Mouse (Mus musculus): ENCODE data around the gene Grk2.

Gene Grk2

DNA sequence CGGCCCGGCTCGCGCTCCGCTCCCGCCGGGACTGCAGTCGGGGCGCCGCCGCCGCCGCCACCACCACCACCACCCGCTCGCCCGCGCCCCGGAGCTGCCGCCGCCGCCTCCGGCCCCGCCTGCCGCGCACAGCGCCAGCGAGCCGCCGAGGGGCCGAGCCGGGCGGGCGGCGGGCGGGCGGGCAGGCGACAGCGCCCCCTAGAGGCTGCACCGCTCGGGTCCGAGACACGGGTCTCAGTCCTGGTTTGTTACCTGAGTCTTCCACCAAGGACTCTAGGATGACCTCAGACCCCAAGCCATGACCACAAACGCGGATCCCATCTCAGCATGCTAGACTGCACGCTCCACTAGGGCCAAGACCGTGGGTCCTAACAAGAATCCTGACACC lies at the start of gene Grk2:
Gene Grk2, minus strand, starts transcription at position 33 of the 388 bp plus-strand sequence.
- DNase-seq (ENCODE audit: low spot score in 2 of 2), result peak; percentile 68 to 76

DNA sequence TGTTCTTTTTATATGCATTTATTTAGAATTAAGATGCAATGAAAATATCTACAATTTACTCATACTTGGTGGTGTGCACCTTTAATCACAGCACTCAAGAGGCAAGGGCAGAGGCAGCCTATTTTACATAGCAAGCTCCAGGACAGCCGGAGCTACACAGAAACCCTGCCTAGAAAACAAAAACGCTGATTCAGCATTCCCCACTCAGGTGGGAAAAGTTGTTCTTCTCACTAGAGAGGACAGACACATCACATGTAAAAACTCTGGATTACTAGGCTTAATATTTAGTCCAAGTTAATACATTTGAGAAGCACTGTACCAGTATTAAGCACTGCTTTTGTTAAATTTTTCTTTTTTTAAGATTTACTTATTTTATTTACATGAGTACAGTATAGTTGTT lies 43.4 kb upstream of the Grk2 start:
- DNase-seq (ENCODE audit: low spot score in 2 of 2), result no peak

DNA sequence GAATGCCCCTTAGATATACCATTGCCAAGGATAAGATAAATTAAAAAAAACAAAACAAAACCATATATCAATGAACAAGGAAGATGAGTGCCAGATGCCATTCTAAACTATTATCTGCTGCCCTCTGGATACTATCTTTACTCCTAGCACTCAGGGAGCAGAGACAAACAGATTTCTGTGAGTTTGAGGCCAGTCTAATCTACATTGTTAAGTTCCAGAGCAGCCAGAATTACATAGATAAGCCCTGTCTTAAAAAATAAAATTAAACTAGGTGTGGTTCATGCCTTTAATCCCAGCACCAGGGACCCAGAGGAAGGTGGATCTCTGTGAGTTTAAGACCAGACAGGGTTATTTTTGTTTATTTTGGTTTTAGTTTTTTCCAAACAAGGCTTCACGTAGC lies 40.5 kb upstream of the Grk2 start:
- no peak for DNase-seq (ENCODE audit: low spot score in 2 of 2)

DNA sequence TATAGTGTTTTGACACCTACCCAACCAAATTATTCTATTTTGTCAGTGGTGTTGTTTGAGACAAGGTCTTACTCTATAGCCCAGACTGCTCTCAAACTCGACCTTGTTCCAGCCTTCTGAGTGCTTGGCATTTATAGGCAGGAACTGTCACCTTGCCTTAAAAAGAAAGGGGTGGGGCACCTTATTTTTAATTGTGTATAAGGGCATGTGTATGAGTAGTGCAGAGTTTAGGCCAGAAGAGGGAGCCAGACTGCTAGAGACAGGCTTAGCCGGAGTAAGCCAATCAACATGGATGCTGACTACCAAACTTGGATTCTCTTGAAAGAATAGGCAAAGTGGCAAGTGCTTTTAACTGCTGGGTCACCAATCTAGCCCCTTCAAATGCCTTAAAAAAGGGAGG lies 32.1 kb upstream of the Grk2 start:
- DNase-seq (ENCODE audit: low spot score in 2 of 2), result no peak

DNA sequence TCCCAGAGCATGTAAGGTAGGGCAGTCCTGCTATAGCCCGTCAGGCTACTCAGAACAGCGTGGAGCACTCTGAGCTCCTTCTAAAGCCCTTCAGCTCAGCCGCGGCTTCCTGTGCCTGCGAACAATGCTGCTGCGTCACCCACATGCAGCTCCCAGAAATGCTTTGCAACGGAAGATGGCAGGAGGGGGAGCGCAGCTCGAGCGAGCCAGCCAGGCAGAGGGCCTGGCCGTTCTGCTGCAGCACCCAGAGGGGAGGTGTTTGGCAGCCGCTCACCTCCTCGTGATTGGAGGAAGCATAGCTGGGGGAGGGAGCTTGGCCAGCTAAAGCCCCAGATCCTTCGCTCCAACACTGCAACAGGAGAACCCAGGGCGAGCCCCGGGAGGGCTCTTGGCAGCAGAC lies 27.8 kb upstream of the Grk2 start:
- DNase-seq (ENCODE audit: low spot score in 2 of 2), result peak; percentile 79 to 95

DNA sequence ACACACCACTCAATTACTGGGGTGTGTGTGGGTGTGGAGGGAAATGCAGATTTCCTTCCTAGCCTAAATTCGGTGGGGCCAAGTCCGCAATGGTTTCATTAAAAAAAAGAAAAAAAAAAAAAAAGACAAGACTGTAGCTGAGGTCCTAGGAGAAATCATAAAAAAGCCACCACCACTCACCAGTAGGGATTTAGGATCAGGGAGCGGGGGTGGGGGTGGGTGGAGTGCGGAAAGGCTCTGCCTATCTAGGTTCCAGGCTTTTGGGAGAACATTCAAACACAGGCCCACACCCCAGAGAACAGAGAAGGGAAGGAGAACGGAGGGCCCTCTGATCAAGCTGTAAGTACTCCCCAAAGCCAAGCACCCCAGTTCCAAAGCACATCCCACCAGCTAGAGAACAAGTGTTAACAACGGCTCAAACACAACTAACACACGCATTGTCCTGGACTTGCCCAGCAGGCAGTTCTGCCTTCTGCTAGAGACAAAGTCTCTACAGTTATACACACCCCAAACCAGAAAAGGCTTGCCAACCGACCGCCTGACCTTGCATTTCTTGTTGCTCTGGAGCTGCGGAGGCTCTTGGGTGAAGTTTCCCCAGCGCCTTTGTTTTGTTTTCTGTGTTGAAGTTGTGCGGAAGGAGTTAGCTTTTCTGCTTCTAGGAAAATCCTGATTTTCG lies 27.2 kb upstream of the Grk2 start:
- peak in 1 of 2 experiments; percentile 39 for DNase-seq (ENCODE audit: low spot score in 2 of 2)

DNA sequence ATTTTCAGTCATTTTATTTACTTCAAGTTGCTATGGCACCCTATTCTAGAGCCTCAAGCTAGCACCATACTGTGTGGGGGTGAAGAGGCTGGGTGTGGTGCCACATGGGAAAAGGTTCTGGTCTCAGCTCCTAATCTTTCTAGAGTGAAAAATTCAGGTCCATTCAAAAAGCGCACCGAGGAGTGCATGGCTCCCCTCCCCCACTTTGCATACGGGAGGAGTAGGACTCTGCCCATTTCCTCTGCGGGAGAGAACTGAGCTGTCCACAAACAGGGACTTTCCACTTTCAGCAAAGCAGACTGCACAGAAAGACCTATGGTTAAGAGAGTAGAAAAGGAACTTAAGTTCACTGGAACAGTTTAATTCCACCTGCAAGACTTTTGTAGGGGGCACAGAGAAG lies 26.6 kb upstream of the Grk2 start:
- DNase-seq (ENCODE audit: low spot score in 2 of 2), result no peak

DNA sequence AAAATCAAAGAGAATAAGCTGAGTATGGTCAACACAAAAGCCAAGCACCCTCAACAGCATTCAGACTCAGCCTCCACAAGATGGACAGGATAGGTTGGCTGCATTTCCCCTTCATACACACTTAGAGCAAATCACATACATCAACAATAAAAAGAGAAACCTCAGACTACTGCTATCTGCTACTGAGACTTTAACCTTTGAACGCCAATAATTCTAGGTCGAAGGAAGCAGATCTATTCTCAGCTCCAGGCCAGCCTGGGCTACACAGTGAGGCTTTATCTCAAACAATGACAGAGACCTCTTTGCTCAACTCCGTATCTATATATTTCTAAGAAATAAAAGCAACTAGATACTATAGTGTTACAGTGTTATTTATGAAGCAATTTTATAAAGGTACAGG lies 25.3 kb upstream of the Grk2 start:
- DNase-seq (ENCODE audit: low spot score in 2 of 2), result no peak

DNA sequence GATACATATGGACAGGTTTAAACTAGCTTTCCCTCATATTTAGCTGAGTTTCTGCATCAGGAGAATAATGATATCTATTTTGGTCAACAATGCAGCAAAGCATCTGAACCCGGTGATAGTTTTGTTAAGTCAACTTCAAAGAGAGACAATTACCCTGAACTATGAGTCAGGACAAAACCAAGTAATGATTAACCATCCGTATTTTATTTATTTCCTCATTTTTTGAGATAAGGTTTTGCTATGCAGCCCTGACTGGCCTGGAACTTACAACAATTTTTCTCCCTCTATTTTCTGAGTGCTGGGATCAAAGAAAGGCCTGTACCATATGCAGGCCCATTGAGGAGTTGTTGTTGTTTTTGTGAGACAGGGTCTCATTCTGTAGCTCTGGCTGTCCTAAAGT lies 24.6 kb upstream of the Grk2 start:
- DNase-seq (ENCODE audit: low spot score in 2 of 2), result no peak

DNA sequence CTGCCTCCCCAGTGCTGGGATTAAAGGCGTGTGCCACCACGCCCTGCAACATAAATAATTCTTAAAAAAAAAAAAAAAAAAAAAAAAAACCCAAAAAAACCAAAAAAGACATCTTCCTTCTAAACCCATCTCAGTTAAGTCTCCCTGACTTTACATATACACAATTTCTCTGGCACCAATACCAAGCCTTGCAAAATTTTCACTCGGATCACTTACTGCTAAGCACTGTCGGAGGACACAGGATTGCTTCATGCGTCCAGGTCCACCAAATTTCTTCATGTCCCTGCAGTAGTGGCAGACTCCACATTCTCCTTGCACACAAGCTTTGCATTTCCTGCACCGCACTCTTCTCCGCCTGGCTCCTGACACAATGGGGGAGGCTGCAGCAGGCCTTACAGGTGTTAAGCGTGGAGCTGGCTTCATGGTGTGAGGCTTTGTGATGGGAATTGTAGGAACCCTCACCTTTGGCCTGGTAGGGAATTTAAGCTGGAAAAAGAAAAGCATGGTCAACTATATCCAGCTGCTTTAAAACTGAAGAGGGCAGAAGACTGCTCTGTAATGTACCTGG lies 22.8 kb upstream of the Grk2 start:
- no peak for DNase-seq (ENCODE audit: low spot score in 2 of 2)

DNA sequence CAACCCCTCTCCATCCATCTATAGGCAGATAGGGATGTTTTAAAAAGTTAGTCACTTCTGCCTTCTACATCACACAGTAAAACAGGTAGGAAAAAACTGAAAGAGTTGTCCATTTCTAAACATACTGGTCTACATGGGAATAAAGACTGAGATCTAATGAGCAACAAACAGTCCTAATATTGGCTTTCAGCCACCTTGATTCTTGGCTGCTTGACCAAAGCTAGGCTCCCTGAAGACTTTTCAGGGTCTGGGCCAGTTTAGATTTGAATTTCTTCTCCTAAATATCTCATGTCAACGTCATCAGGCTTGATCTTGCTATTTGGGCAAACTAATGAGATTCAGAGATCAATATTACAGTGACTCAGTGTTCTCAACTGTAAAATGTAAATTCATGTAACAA lies 20.9 kb upstream of the Grk2 start:
- no peak for DNase-seq (ENCODE audit: low spot score in 2 of 2)

DNA sequence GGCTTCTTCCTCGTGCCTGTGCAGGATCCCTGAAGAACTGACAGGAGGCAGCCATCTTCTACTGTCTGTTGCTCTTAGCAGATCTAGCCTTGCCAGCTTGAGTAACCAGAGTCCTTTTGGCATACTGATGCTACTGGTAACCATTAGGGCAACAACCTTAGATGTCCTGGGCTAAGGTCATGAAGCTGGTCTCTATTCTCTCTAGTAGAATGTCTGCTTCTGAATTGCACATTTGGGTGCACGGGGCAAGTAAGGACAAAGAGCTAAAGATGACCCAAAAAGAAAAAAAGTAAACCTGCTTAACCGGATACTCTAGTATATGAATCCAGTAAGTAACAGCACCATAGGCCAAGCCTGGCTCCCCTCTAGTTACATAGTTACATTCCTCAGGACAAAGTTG lies 20.1 kb upstream of the Grk2 start:
- DNase-seq (ENCODE audit: low spot score in 2 of 2), result no peak

DNA sequence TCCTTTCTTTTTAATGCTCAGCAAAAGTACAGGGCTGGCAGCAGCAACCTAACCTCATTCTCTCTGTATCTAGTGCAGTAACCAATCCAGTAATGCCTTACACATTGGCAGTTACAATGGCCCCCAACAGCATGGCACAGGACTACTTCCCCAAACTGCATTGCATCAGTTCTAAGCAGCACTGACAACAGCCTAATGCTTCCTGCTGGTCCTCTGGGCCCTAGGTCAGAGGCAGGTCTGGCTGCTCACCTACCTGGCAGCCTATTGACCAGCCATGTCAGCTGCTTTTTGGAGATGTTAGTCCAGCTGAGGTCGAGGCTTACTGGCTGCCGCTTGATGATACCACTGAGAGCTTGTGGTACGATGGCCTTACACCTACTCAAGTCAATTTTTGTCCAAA lies 16.1 kb upstream of the Grk2 start:
- DNase-seq (ENCODE audit: low spot score in 2 of 2), result no peak

DNA sequence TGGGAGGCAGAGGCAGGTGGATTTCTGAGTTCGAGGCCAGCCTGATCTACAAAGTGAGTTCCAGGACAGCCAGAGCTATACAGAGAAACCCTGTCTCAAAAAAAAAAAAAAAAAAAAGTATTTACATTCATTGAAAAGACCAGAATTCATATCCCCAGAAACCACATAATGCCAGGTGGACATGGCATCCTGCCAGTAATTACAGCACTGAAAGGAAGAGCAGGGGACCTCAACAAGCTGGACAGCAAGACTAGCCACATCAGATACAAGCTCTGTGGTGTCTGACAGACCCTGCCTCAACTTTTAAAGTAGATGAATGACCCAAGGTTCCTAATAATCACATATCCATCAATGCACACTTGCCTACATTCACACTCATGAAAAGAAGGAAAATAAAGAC lies 15.6 kb upstream of the Grk2 start:
- no peak for DNase-seq (ENCODE audit: low spot score in 2 of 2)

DNA sequence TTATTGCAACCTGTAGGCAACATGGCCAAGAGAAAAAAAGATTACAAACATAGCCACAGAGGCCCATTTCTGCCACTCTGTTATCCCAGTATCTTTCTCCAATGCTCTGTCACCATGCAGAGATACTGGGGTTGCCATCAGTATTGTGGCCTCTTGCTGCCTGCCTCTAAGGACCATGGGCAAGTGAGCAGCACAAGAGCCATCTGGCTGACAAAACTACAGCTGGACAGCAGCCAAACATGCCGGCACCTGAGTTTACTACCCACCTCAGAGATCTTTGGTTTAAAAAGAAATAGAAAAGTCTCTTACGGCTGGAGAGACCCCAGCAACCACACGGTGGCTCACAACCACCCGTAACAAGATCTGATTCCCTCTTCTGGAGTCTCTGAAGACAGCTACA lies 13.2 kb upstream of the Grk2 start:
- DNase-seq (ENCODE audit: low spot score in 2 of 2), result no peak

DNA sequence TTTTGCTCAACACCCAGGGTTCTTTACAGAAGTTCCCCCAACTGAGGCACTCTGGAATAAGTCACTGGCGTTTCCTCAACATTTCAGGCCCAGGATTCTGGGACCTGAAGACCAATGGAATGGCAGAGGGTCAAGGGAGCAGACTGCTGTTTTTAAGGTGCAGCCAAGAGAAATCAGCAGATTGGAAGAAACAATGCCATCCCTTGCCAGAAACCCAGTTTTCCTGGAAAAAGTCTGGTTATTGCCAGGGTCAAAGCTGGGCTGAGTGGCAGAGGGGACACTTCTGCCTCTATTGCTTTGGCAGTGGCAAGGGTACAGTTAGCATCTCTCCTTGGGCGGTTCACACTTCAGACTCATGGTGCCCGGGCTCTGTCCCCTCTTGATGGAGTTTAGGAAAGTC lies 11.2 kb upstream of the Grk2 start:
- DNase-seq (ENCODE audit: low spot score in 2 of 2), result no peak

DNA sequence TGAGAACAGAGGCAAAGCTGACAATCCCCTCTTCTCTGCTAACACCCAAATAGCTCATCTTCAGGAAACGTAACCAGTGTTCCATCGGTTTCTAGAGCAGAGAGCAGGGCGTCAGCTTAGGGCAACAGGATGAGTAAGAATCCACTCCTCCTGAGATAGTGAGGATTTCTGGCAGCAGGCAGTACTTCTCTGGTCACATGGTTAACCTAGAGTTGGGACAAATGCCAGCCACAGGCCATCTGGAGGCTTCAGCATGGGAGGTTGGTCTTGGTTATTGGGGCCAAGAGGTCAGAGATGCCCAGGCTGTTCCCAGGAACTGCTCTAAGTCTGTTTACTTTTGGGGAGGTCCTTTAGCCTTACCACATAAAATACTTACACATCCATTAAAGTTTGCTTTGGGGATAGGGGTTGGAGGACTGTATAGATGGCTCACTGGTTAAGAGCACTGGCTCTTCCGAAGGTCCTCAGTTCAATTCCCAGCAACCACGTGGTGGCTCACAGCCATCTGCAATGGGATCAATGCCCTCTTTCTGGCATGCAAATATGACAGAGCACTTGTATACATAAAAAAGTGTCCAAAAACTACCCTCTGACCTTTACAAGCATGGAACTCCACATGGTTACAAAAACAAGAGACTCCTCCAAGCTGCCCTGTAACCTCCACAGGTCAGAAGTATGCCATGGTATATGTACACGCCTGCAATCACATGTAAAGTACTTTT lies 9.4 kb upstream of the Grk2 start:
- DNase-seq (ENCODE audit: low spot score in 2 of 2), result no peak

DNA sequence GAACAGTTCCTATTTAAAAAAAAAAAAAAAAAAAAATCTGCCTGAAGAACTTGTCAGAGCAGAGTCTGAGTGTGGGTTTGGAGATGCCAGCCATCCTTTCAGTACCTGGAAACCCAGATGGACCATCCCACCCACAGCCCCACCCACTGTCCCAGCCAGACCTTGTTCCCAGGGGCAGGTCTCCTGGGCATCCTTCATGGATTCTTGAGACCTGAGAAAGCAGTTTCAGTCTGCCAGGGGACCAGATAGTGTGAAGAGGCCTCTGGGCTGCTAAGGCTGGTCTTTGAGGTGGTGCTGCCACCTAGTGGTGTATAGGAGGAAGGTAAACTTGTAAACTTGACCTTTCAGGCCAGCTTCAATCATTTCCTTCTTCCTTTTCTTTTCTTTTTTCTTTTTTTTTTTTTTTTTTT lies 3.8 kb upstream of the Grk2 start:
- peak in 1 of 2 experiments; percentile 45 for DNase-seq (ENCODE audit: low spot score in 2 of 2)

DNA sequence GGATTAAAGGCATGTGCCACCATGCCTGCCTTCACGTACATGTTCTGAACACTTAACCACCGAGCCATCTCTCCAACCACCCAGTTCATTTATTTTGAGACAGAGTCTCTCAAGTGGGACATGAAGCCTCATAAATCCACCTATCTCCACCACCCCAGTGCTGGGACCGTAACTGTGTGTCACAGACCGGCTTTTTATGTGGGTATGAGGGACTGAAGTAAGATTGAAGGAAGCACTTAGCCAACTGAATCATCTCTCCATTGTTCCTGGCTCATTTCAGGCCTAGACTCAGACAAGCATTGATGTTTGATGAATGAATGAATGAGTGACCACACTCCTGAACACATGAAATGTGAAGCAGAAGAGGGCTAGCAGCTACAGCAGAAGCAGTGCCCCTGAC lies 3.3 kb upstream of the Grk2 start:
- no peak for DNase-seq (ENCODE audit: low spot score in 2 of 2)

DNA sequence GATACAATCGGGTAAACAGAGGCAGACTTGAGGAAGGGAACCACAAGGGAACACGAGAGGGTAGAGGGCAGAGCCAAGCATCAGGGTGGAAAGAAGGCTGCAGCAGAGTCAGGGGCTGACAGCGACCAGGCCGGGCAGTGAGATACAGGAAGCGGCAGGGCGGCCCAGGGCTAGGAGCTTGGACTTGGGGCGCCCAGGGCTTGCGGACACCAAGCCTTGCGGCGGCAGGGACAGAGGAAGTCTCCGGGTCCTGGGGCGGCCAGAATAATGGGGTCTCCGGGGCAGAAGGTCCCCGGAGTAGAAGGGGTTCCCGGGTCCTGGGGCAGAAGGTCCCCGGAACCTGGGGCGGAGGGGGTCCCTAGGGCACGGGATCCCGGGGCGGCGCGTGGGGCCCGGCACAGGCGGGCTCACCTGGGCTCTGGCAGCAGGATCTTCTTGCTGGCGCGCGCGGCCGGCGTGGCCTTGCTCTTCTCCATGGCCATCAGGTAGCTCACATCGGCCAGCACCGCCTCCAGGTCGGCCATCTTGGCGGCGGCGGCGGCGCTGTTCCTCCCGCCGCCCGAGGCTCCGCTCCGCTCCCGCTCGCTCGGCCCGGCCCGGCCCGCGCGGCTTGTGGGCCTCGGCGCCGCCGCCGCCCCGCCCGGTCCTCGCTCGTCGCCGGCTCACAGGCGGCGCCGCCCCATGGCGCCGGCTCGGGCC lies 382 bp downstream of the Grk2 start:
- no peak for DNase-seq (ENCODE audit: low spot score in 2 of 2)

DNA sequence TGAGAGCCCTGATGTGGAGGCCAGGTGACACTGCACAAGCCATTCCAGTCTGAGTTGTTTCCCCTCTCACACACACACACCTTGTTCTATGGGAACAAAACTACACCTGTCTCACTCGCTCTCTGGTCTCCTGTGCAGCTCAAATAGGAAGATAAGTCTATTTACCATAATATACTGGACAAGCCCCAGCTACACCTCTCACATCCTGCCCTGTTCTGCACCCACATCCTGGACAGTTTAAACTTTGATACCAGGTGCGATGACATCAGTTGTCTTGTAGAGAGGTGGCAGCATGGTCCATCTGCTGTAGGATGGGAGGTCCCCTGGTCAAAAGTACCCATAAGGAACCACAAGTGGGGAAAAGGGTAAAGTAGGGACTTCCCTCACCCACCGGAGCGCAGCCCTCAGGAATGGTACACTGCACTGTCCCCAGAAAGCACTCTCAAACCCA lies 1.1 kb downstream of the Grk2 start:
- no peak for DNase-seq (ENCODE audit: low spot score in 2 of 2)

DNA sequence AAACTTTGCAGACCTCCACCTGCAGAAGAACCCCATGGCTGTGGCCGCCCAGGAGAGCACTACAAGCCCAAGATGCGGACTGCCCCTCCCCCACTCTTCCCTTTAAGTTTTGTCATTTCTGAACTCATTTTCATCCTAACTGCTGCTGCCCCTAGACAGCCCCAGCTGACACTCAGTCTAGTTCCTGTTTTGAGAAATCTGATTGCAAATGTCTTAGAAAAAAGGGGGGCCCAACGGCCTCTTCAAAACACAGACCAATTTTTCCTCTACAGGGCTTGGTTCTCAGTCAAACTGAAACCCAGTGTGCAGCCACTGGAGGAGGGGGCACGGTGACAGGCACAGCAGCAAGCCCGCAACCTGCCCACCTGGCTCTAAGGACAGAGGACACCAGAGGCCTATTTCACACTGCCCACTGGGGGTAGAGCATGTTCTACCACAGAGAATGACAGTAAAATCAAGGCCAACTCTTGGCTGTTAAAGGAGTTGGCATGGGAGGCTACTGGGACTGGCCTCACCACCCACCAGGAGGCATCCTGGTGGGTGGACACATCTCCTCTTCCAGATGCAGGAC lies 1.7 kb downstream of the Grk2 start:
- no peak for DNase-seq (ENCODE audit: low spot score in 2 of 2)
